Mouse (Mus musculus) liver, embryonic 11.5 days (tissue): ENCODE measurements around the gene Hist1h1d. TPM values are rescaled to one million over a fixed set of nuclear protein-coding genes. Genes with fewer than 3 reads are reported as not detected.
"Not testable (repeated sequence)": the region's sequence is repeated elsewhere in the genome, so short reads cannot be mapped to it uniquely, and the experiment has no call there.

Source experiments
- ATAC-seq: fragments of 200-750 bp; cut with Nextera tagmentation; replicated peaks from 2 replicates; pipeline ENCODE4 v1.8.0; 2017; ENCODE audit warnings: moderate number of reproducible peaks, mild to moderate bottlenecking, moderate TSS enrichment, moderate library complexity; ENCODE audit not compliant: low FRiP score
- DNase-seq: peaks from one replicate; pipeline ENCODE4 v3.0.0-alpha.2; 2017; ENCODE audit warnings: low spot score
- H3K27ac ChIP-seq: fragments of 300-500 bp; sonication (generic); 2 replicates; pipeline ENCODE4 v1.5.1; 2014; ENCODE audit warnings: mild to moderate bottlenecking, low read depth, low read length, control low read depth
- H3K27me3 ChIP-seq: fragments of 300-500 bp; sonication (generic); replicated peaks from 2 replicates; pipeline ENCODE4 v1.6.1; 2014; ENCODE audit warnings: low read length, mixed read lengths; ENCODE audit not compliant: control insufficient read depth, insufficient read depth
- H3K36me3 ChIP-seq: fragments of 300-500 bp; sonication (generic); 2 replicates; pipeline ENCODE4 v1.6.1; 2014; ENCODE audit warnings: mild to moderate bottlenecking, low read length, moderate library complexity, mixed read lengths; ENCODE audit not compliant: control insufficient read depth, insufficient read depth
- H3K4me1 ChIP-seq: fragments of 300-500 bp; sonication (generic); replicated peaks from 2 replicates; pipeline ENCODE4 v1.6.1; 2014; ENCODE audit warnings: low read length, mixed read lengths; ENCODE audit not compliant: control insufficient read depth, insufficient read depth
- H3K4me2 ChIP-seq: fragments of 300-500 bp; sonication (generic); 2 replicates; pipeline ENCODE4 v1.6.1; 2014; ENCODE audit warnings: mild to moderate bottlenecking, control low read depth, moderate library complexity
- H3K4me3 ChIP-seq: fragments of 300-500 bp; sonication (generic); 2 replicates; pipeline ENCODE4 v1.5.1; 2014; ENCODE audit warnings: low read depth, low read length, control low read depth
- H3K9ac ChIP-seq: fragments of 300-500 bp; sonication (generic); 2 replicates; pipeline ENCODE4 v1.6.1; 2014; ENCODE audit warnings: low read depth, low read length, control low read depth
- H3K9me3 ChIP-seq: fragments of 300-500 bp; sonication (generic); 2 replicates; pipeline ENCODE4 v1.6.1; 2016; ENCODE audit warnings: low read length, inconsistent platforms, mixed read lengths; ENCODE audit not compliant: control insufficient read depth
- WGBS: fragments of 180-500 bp; shearing (Covaris S2); extraction: QIAGEN DNeasy Blood & Tissue Kit; methylation state at CpG from one replicate; pipeline ENCODE4 v1.1.7; 2014; 5-methylcytosine and 5-hydroxymethylcytosine counted together
- polyA plus RNA-seq: library from polyadenylated mRNA; unstranded; fragments of >200 nt; fragmentation: Nextera tagmentation; extraction: Ambion mirVana; gene quantifications from 2 replicates; pipeline ENCODE4 v1.2.1, GENCODE M21; 2014

Gene Hist1h1d
- polyA plus RNA-seq, 1 experiment from 2014 or later = 0.82 TPM

GRCm38 (mm10) chr13:23561531-23561882, 8.4 kb downstream of the Hist1h1d start:
- not testable (repeated sequence) for H3K4me1 ChIP-seq

GRCm38 (mm10) chr13:23561883-23562659, 9.0 kb downstream of the Hist1h1d start, which contains the start of gene Hist1h3e:
Gene Hist1h3e, minus strand, starts transcription at chr13:23562369.
- H3K36me3 ChIP-seq, H3K4me1 ChIP-seq, H3K9me3 ChIP-seq, H3K27me3 ChIP-seq: not testable (repeated sequence)
- Histone ChIP-seq H3K4me2 (peak within 1 kb of the TSS; percentile 81), H3K27ac (peak within 1 kb of the TSS; percentile 100), H3K9ac (peak within 1 kb of the TSS; percentile 77), H3K4me3 (peak within 1 kb of the TSS; percentile 39)
- WGBS = under 1% methylated on average over 55 of the region's 67 CpGs
- DNase-seq (peak; percentile 91), ATAC-seq (peak; percentile 93)

More at GRCm38 (mm10) chr13:23561531-23561882, 8.4 kb downstream of the Hist1h1d start:
- not testable (repeated sequence) for H3K36me3 ChIP-seq, H3K27me3 ChIP-seq, DNase-seq, H3K9me3 ChIP-seq, ATAC-seq
- 0% methylated on average over 2 of the region's 5 CpGs for whole genome bisulfite sequencing
- peak overlapping the region; percentile 48 for H3K9ac ChIP-seq
- H3K27ac ChIP-seq = peak overlapping the region; percentile 100
- H3K4me3 ChIP-seq = peak overlapping the region; percentile 37
- peak overlapping the region; percentile 48 for H3K4me2 ChIP-seq

- ATAC-seq (peak; percentile 34), DNase-seq (peak; percentile 44)
- Histone ChIP-seq H3K9ac (peak overlapping the region; percentile 77), H3K27me3 (no peaks in the 10 kb centered on the region), H3K4me1 (no peaks in the 10 kb centered on the region), H3K36me3 (no peaks in the 10 kb centered on the region), H3K4me3 (peak overlapping the region; percentile 39), H3K4me2 (peak overlapping the region; percentile 81), H3K27ac (peak overlapping the region; percentile 100), H3K9me3 (no peaks in the 10 kb centered on the region)
- 2% methylated on average over 18 of the region's 18 CpGs for WGBS
These were observed 9.8 kb downstream of the Hist1h1d start for GRCm38 (mm10) chr13:23562699-23563462.

GRCm38 (mm10) chr13:23564482-23564881, 11.4 kb downstream of the Hist1h1d start:
- H3K9me3 ChIP-seq = no peaks in the 10 kb centered on the region
- ATAC-seq = no peak
- DNase-seq = no peak
- H3K27me3 ChIP-seq = no peaks in the 10 kb centered on the region
- H3K9ac ChIP-seq = no peak overlapping the region
- no peaks in the 10 kb centered on the region for H3K4me1 ChIP-seq
- H3K27ac ChIP-seq = peak overlapping the region; percentile 100; the same call in 1 of the 2 replicates
- H3K4me3 ChIP-seq = no peak overlapping the region
- H3K36me3 ChIP-seq = no peaks in the 10 kb centered on the region
- 84% methylated on average over 2 of the region's 2 CpGs for WGBS
- no peak overlapping the region for H3K4me2 ChIP-seq

GRCm38 (mm10) chr13:23570261-23571021, 17.4 kb downstream of the Hist1h1d start:
- Histone ChIP-seq H3K9ac (peak overlapping the region; percentile 69), H3K27ac (peak overlapping the region; percentile 97), H3K4me3 (peak overlapping the region; percentile 37), H3K4me2 (peak overlapping the region; percentile 66)
- not testable (repeated sequence) for H3K36me3 ChIP-seq, DNase-seq, ATAC-seq, H3K4me1 ChIP-seq, H3K27me3 ChIP-seq, H3K9me3 ChIP-seq
- 2% methylated on average over 24 of the region's 41 CpGs for WGBS

- peak within 1 kb of the TSS; percentile 50 for H3K4me3 ChIP-seq
- H3K27ac ChIP-seq = peak within 1 kb of the TSS; percentile 98
- H3K9ac ChIP-seq = peak within 1 kb of the TSS; percentile 79
- no peaks in the 10 kb centered on the region for H3K27me3 ChIP-seq
- H3K4me1 ChIP-seq = no peaks in the 10 kb centered on the region
- H3K4me2 ChIP-seq = peak within 1 kb of the TSS; percentile 73
- ATAC-seq (peak; percentile 82), DNase-seq (peak; percentile 77)
- 0% methylated on average over 18 of the region's 18 CpGs for WGBS
- no peaks in the 10 kb centered on the region for H3K36me3 ChIP-seq
- no peaks in the 10 kb centered on the region for H3K9me3 ChIP-seq
These were observed 18.0 kb downstream of the Hist1h1d start, which contains the start of the genes Hist1h2ae and Hist1h2bg for GRCm38 (mm10) chr13:23571022-23571503. Gene Hist1h2ae, minus strand, starts transcription at chr13:23571220. Gene Hist1h2bg, plus strand, starts transcription at chr13:23571396.

- peak; percentile 10 for ATAC-seq
- H3K4me3 ChIP-seq = peak overlapping the region; percentile 50
- H3K36me3 ChIP-seq, H3K27me3 ChIP-seq, DNase-seq, H3K4me1 ChIP-seq, H3K9me3 ChIP-seq: not testable (repeated sequence)
- peak overlapping the region; percentile 98 for H3K27ac ChIP-seq
- H3K4me2 ChIP-seq = peak overlapping the region; percentile 73
- under 1% methylated on average over 9 of the region's 34 CpGs for WGBS
- peak overlapping the region; percentile 79 for H3K9ac ChIP-seq
These were observed 18.6 kb downstream of the Hist1h1d start for GRCm38 (mm10) chr13:23571504-23572217.
